Comparison of ENCODE assay signal across 7 mouse cellular contexts in the genomic region with DNA sequence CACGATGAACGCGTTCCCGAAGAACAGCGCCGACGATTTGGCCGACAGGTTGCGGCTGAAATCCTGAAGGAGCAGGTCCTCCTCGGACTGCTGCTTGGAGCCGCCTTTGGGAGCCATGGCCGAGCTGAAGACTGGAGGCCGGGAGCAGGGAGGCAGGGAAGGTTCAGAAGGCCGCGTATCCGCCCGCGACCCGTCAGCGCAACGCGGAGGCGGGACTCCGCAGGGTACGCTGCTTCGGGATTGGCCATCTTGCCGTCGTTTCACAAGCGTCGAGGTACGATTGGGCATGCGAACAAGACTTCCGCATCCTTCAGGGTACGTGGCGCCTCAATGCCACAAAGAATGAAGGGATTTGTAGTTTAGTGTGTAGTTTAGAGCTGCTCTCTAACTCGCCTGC. TPM values are rescaled to one million over a fixed set of nuclear protein-coding genes. Genes with fewer than 3 reads are reported as not detected.
DNase-seq lines count a peak whose midpoint lies in the region; ATAC-seq and TF ChIP-seq lines count a peak whose summit lies in the region.

Gene Ssr3 (minus strand): TSS at position 203 of the 397 bp plus-strand sequence.

- TF ChIP-seq POLR2A in small intestine, adult 2 months (IDR thresholded peaks at IDR 0.05; ENCODE audit: low read depth, low read length), result peak; percentile 93

- peaks cover 9% of the 10 kb centered on the region for H3K4me1 ChIP-seq in embryonic facial prominence, embryonic 10.5 days
- H3K4me1 ChIP-seq in intestine, postnatal 0 days (replicated peaks; ENCODE audit: control insufficient read depth, insufficient read depth, low read length), result no peaks in the 10 kb centered on the region
- H3K4me1 ChIP-seq in midbrain, embryonic 12.5 days, result peaks cover 9% of the 10 kb centered on the region
- no peaks in the 10 kb centered on the region; the same call in 1 of the 2 replicates for H3K4me1 ChIP-seq in small intestine, adult 2 months (ENCODE audit: control insufficient read depth, insufficient read depth, insufficient read length, low read length)

- intact Hi-C loops in left cerebral cortex, postnatal 4 days (cut with DNase I), result loop anchor here (5.0 kb wide), 1 partner anchor 540 kb away; no protein-coding TSS in a partner anchor

- H3K4me3 ChIP-seq in embryonic facial prominence, embryonic 10.5 days, result peak within 1 kb of the TSS; percentile 91
- H3K4me3 ChIP-seq in intestine, postnatal 0 days (ENCODE audit: low read depth, low read length), result peak within 1 kb of the TSS; percentile 80
- peak within 1 kb of the TSS; percentile 92 for H3K4me3 ChIP-seq in midbrain, embryonic 12.5 days
- H3K4me3 ChIP-seq in small intestine, adult 2 months (ENCODE audit: low read depth, low read length), result peak within 1 kb of the TSS; percentile 86

- DNase-seq in adrenal gland, postnatal 10 days, result peak; percentile 97
- peak; percentile 97 for DNase-seq in embryonic facial prominence, embryonic 10.5 days (ENCODE audit: low spot score)
- peak; percentile 70 for DNase-seq in gonadal fat pad, adult 2 months (ENCODE audit: low read depth)
- peak; percentile 97 for DNase-seq in left cerebral cortex, postnatal 4 days

- peak within 1 kb of the TSS; percentile 90 for H3K9ac ChIP-seq in intestine, postnatal 0 days (ENCODE audit: low read depth, low read length)
- peak within 1 kb of the TSS; percentile 85 for H3K9ac ChIP-seq in midbrain, embryonic 12.5 days (replicated peaks)

- H3K4me2 ChIP-seq in intestine, postnatal 0 days (replicated peaks; ENCODE audit: low read depth), result peak within 1 kb of the TSS; percentile 67
- H3K4me2 ChIP-seq in midbrain, embryonic 12.5 days (replicated peaks), result peak within 1 kb of the TSS; percentile 83

- H3K27ac ChIP-seq in embryonic facial prominence, embryonic 10.5 days (replicated peaks), result peak within 1 kb of the TSS; percentile 96
- H3K27ac ChIP-seq in intestine, postnatal 0 days (ENCODE audit: low read depth, low read length), result peak within 1 kb of the TSS; percentile 92
- H3K27ac ChIP-seq in midbrain, embryonic 12.5 days (replicated peaks), result peak within 1 kb of the TSS; percentile 83
- H3K27ac ChIP-seq in small intestine, adult 2 months (ENCODE audit: insufficient read depth, low read depth, low read length), result peak within 1 kb of the TSS; percentile 62

- no peaks in the 10 kb centered on the region for H3K27me3 ChIP-seq in embryonic facial prominence, embryonic 10.5 days (replicated peaks; ENCODE audit: low read depth, poor library complexity, severe bottlenecking)
- no peaks in the 10 kb centered on the region for H3K27me3 ChIP-seq in intestine, postnatal 0 days (replicated peaks; ENCODE audit: control insufficient read depth, insufficient read depth, low read length)
- no peaks in the 10 kb centered on the region for H3K27me3 ChIP-seq in midbrain, embryonic 12.5 days
- H3K27me3 ChIP-seq in small intestine, adult 2 months (ENCODE audit: control insufficient read depth, insufficient read depth, low read length), result no peaks in the 10 kb centered on the region

- H3K9me3 ChIP-seq in embryonic facial prominence, embryonic 10.5 days, result no peaks in the 10 kb centered on the region
- no peaks in the 10 kb centered on the region for H3K9me3 ChIP-seq in intestine, postnatal 0 days (ENCODE audit: control insufficient read depth)
- no peaks in the 10 kb centered on the region for H3K9me3 ChIP-seq in midbrain, embryonic 12.5 days

- under 1% methylated on average over 36 of the region's 36 CpGs for WGBS in embryonic facial prominence, embryonic 10.5 days
- WGBS in intestine, postnatal 0 days, result under 1% methylated on average over 36 of the region's 36 CpGs
- WGBS in midbrain, embryonic 12.5 days, result under 1% methylated on average over 36 of the region's 36 CpGs
- WGBS in small intestine, adult 2 months, result 1% methylated on average over 36 of the region's 36 CpGs

- ATAC-seq in intestine, postnatal 0 days, result peak; percentile 100
- peak; percentile 99 for ATAC-seq in midbrain, embryonic 12.5 days (ENCODE audit: low FRiP score, low read depth)

- no peak for TF ChIP-seq CTCF in intestine, postnatal 0 days (IDR thresholded peaks at IDR 0.05; ENCODE audit: low read depth)
- TF ChIP-seq CTCF in small intestine, adult 2 months (IDR thresholded peaks at IDR 0.05; ENCODE audit: extremely low read depth, insufficient read length, insufficient replicate concordance, low read depth, low read length), result no peak

- H3K36me3 ChIP-seq in embryonic facial prominence, embryonic 10.5 days (replicated peaks), result peaks cover 32% of the 10 kb centered on the region
- H3K36me3 ChIP-seq in intestine, postnatal 0 days (ENCODE audit: control insufficient read depth, insufficient read depth), result peaks cover 16% of the 10 kb centered on the region
- H3K36me3 ChIP-seq in midbrain, embryonic 12.5 days, result peaks cover 22% of the 10 kb centered on the region
- H3K36me3 ChIP-seq in small intestine, adult 2 months (ENCODE audit: control insufficient read depth, insufficient read depth, low read length), result peaks cover 19% of the 10 kb centered on the region

RNA-seq across cellular contexts. Expression of gene Ssr3, which starts in this region (rescaled TPM):
- 100 to 1,000 TPM; 174 to 190 TPM for total RNA-seq in adrenal gland, postnatal 10 days (2021)
- polyA plus RNA-seq in embryonic facial prominence, embryonic 10.5 days (2016; fragmentation: Nextera tagmentation; extraction: Ambion mirVana), result 226 and 227 TPM in 2 replicates
- polyA plus RNA-seq in gonadal fat pad, adult 2 months (2012; rRNA removed), result 167 and 205 TPM in 2 replicates
- polyA plus RNA-seq in intestine, postnatal 0 days (2015; fragmentation: Nextera tagmentation; extraction: Ambion mirVana), result 144 and 152 TPM in 2 replicates
- total RNA-seq in left cerebral cortex, postnatal 4 days (2021), result 100 to 1,000 TPM; 133 to 147 TPM
- 205 and 209 TPM in 2 replicates for polyA plus RNA-seq in midbrain, embryonic 12.5 days (2016; fragmentation: Nextera tagmentation; extraction: Ambion mirVana)
- 18.1 and 27.3 TPM in 2 replicates for polyA plus RNA-seq in small intestine, adult 2 months (2012; rRNA removed)

Comparison
In these comparisons a context has a peak if more than half of its experiments do, and no peak if none do; other contexts are left out.
1. Peak in every context shown above with its lines: DNase-seq, ATAC-seq, H3K4me3 ChIP-seq and H3K27ac ChIP-seq.